In the genomic region with DNA sequence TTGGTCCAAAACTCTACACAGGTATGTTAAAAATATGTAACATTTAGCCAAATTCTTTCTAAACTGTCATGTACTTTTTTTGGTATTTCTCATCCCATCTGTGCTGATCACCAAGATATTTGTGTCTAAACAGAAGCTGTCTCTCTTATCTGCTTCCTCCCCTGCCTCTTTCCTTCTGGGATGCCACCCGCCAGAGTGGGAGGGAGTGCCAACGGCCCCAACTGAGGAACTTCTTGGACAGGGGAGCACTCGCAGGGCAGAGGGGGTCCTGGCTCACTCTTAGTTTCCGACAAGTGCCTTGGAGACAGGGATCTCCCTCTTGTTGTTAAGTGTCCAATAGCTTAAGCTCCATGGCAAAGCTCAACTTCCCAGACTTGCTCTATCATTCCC, we compare ENCODE assay signal across 17 mouse cellular contexts.
DNase-seq lines count a peak whose midpoint lies in the region; ATAC-seq and TF ChIP-seq lines count a peak whose summit lies in the region.
"Had no signal": no experiment of that assay in that cellular context is flagged by ENCODE, and none has a peak within 500 bp of the region (broad histone marks: within the 10 kb centered on the region; RNA-seq: fewer than 3 reads in every experiment).

No protein-coding gene starts in this region.

- 57% methylated on average over 4 of the region's 4 CpGs for WGBS in forebrain, postnatal 0 days
- 84% methylated on average over 4 of the region's 4 CpGs for WGBS in forebrain, embryonic 11.5 days

- H3K9me3 ChIP-seq in forebrain, postnatal 0 days (ENCODE audit: low read length): no peaks in the 10 kb centered on the region
- no peaks in the 10 kb centered on the region for H3K9me3 ChIP-seq in forebrain, embryonic 11.5 days (ENCODE audit: control insufficient read depth, low read length)
- H3K9me3 ChIP-seq: embryonic facial prominence, embryonic 10.5 days; limb, embryonic 15.5 days had no signal

- H3K36me3 ChIP-seq in forebrain, postnatal 0 days (ENCODE audit: insufficient read depth): no peaks in the 10 kb centered on the region
- H3K36me3 ChIP-seq in forebrain, embryonic 11.5 days (ENCODE audit: control insufficient read depth, insufficient read depth, low read length): no peaks in the 10 kb centered on the region
- H3K36me3 ChIP-seq: embryonic facial prominence, embryonic 10.5 days; limb, embryonic 15.5 days had no signal

- ATAC-seq in forebrain, postnatal 0 days: peak; percentile 86
- ATAC-seq in forebrain, embryonic 11.5 days (replicated peaks; ENCODE audit: low FRiP score): no peak
- no peak for ATAC-seq in CD4-positive, CD25-positive, alpha-beta regulatory T cell, adult 4 months
- ATAC-seq: activated CD4-positive, CD25-positive, alpha-beta regulatory T cell, adult 4 months; intestine, postnatal 0 days had no signal

- TF ChIP-seq POLR2A in brain, embryonic 14.5 days (IDR thresholded peaks at IDR 0.05; ENCODE audit: borderline replicate concordance, extremely low read depth, insufficient read depth, insufficient read length, poor library complexity, severe bottlenecking): no peak

- no peak overlapping the region for H3K4me2 ChIP-seq in forebrain, postnatal 0 days (ENCODE audit: low read depth)
- no peak overlapping the region for H3K4me2 ChIP-seq in forebrain, embryonic 11.5 days (ENCODE audit: low read depth, low read length, severe bottlenecking)
- H3K4me2 ChIP-seq: heart, embryonic 11.5 days; hindbrain, embryonic 14.5 days; limb, embryonic 15.5 days had no signal

- H3K27me3 ChIP-seq in forebrain, postnatal 0 days (ENCODE audit: insufficient read depth, low read length): no peaks in the 10 kb centered on the region
- H3K27me3 ChIP-seq in forebrain, embryonic 11.5 days (ENCODE audit: control insufficient read depth, insufficient read depth, low read length): no peaks in the 10 kb centered on the region
- H3K27me3 ChIP-seq: limb, embryonic 15.5 days had no signal

- no peak overlapping the region for H3K4me3 ChIP-seq in forebrain, postnatal 0 days (ENCODE audit: low read depth, low read length)
- no peak overlapping the region for H3K4me3 ChIP-seq in forebrain, embryonic 11.5 days (ENCODE audit: low read depth, low read length)
- H3K4me3 ChIP-seq: embryonic facial prominence, embryonic 10.5 days; limb, embryonic 15.5 days had no signal

- no peak for TF ChIP-seq CTCF in forebrain, postnatal 0 days (IDR thresholded peaks at IDR 0.05; ENCODE audit: low read depth)
- no peak for TF ChIP-seq CTCF in brain, embryonic 14.5 days (IDR thresholded peaks at IDR 0.05; ENCODE audit: borderline replicate concordance, extremely low read depth, insufficient read depth, insufficient read length)

- H3K9ac ChIP-seq in forebrain, postnatal 0 days: no peak overlapping the region
- H3K9ac ChIP-seq in forebrain, embryonic 11.5 days (ENCODE audit: low read length): no peak overlapping the region
- H3K9ac ChIP-seq: hindbrain, embryonic 14.5 days; limb, embryonic 15.5 days had no signal

- no peak overlapping the region for H3K27ac ChIP-seq in forebrain, postnatal 0 days (ENCODE audit: low read depth, low read length)
- H3K27ac ChIP-seq in forebrain, embryonic 11.5 days (ENCODE audit: low read depth, low read length): no peak overlapping the region
- H3K27ac ChIP-seq: embryonic facial prominence, embryonic 10.5 days; hindbrain, embryonic 14.5 days; limb, embryonic 15.5 days had no signal

- DNase-seq in forebrain, postnatal 0 days: peak; percentile 51
- no peak for DNase-seq in forebrain, embryonic 11.5 days (ENCODE audit: low spot score)
- peak; percentile 32 for DNase-seq in brain, embryonic 14.5 days (ENCODE audit: low read depth)
- DNase-seq in cerebellum, adult 8-10 months: peak; percentile 43
- peak; percentile 23 to 48 for DNase-seq in left cerebral cortex, postnatal 36 days (ENCODE audit: low spot score in 2 of 2)
- no peak for DNase-seq in urinary bladder, postnatal 25 days (ENCODE audit: low spot score)
- DNase-seq in adipocyte (ENCODE audit: low spot score): no peak
- DNase-seq: B cell, adult 2 months; heart, postnatal 14 days; lung, postnatal 10 days had no signal

- no peaks in the 10 kb centered on the region for H3K4me1 ChIP-seq in forebrain, postnatal 0 days (ENCODE audit: insufficient read depth)
- 0 out of 2 replicates have a peak, but pooled peaks cover 2% of the 10 kb centered on the region for H3K4me1 ChIP-seq in forebrain, embryonic 11.5 days (replicated peaks; ENCODE audit: control insufficient read depth, insufficient read depth, low read length)
- H3K4me1 ChIP-seq: limb, embryonic 15.5 days had no signal

- intact Hi-C loops in left cerebral cortex, postnatal 36 days (cut with DNase I): no loop called here

Comparison
In these comparisons a context has a peak if more than half of its experiments do, and no peak if none do; other contexts are left out.
1. DNase-seq: peak in forebrain, postnatal 0 days (single experiment), brain, embryonic 14.5 days (single experiment), cerebellum, adult 8-10 months (single experiment) and left cerebral cortex, postnatal 36 days (2 of 2); none in forebrain, embryonic 11.5 days (single experiment), urinary bladder, postnatal 25 days (single experiment) and adipocyte (single experiment).